Mouse (Mus musculus): Measurements from ENCODE around the gene Mndal. TPM values are rescaled to one million over a fixed set of nuclear protein-coding genes. Genes with fewer than 3 reads are reported as not detected.
A peak's percentile ranks its signal among the peaks of the same experiment; 100 is the strongest.
"Not testable (repeated sequence)": the region's sequence is repeated elsewhere in the genome, so short reads cannot be mapped to it uniquely, and the experiment has no call there.

Gene Mndal
- total RNA-seq (2021), result 1 to 10 TPM; 1.6 to 3.7 TPM
- long read RNA-seq, experiment 1, partial matches to known transcripts, result 0 of 2 reads
- long read RNA-seq, experiment 1, other reads (novel, unspliced or antisense), result 2 of 2 reads
- long read RNA-seq, experiment 2, partial matches to known transcripts, result 0 of 2 reads
- long read RNA-seq, experiment 2, other reads (novel, unspliced or antisense), result 1 of 2 reads

GRCm38 (mm10) chr1:173941924-173942779 is at the start of gene Mndal, which contains the start of gene Ifi203:
TSS of gene Mndal (minus strand) at chr1:173942491.
TSS of gene Ifi203 (minus strand) at chr1:173942672.
- not testable (repeated sequence) for DNase-seq (ENCODE audit: low spot score)

DNA sequence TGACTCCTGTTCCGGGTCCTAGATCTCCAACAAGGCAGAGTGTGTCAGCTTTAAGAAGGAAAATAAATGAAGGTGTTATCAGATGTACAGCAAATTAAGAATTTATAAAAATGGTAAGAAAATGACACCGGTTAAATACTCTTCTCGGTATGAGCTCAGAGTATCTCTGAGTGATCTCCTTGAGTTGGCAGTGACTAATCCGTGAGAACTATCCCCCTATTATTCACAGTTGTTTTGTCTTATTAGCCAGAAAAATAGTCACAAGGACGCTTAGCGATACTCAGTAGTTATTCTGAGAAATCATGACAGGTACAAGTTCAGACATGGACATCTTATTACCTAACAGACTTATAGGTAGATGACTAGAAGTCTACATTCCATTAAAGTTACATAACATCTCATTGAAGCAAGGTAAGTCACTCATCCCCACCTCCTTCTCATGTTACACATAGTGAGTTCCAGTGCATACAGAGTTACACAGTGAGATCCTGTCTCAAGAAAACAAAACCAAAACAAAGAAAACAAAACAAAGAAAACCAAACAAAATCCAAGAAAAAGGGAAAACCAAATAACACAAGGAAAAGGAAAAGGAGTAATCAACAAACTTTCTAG is 40.5 kb upstream of the Mndal start, which contains the start of gene Ifi202b:
Ifi202b (minus strand) TSS at position 51 of the 612 bp plus-strand sequence.
- not testable (repeated sequence) for DNase-seq (ENCODE audit: low spot score)

GRCm38 (mm10) chr1:173981038-173981437 is 38.7 kb upstream of the Mndal start:
- not testable (repeated sequence) for DNase-seq (ENCODE audit: low spot score)

DNA sequence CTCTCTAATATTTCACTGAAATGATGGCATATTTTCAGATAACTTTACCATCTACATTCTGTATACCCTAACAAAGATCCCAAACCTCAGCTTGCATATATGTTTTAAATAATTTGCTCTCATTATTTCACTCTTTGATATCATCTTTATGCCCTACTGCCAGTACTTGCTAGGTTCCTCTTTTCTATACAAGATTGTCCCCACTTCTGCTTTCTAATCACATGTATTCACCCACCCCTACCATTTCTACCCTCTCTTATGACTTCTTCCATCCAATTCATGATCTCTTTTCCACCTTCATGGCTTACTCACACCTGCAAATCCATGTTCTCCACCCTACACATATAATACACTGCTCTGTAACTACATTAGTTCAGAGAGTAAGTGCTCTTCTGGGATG is 35.3 kb upstream of the Mndal start:
- DNase-seq (ENCODE audit: low spot score), result no peak

GRCm38 (mm10) chr1:173973111-173973510 is 30.8 kb upstream of the Mndal start:
- peak; percentile 30 for DNase-seq (ENCODE audit: low spot score)

GRCm38 (mm10) chr1:173961491-173961890 is 19.2 kb upstream of the Mndal start:
- not testable (repeated sequence) for DNase-seq (ENCODE audit: low spot score)

- not testable (repeated sequence) for DNase-seq (ENCODE audit: low spot score)
Observed at GRCm38 (mm10) chr1:173959998-173960397, 17.7 kb upstream of the Mndal start.

GRCm38 (mm10) chr1:173955839-173956527 is 13.7 kb upstream of the Mndal start:
- not testable (repeated sequence) for DNase-seq (ENCODE audit: low spot score)

DNA sequence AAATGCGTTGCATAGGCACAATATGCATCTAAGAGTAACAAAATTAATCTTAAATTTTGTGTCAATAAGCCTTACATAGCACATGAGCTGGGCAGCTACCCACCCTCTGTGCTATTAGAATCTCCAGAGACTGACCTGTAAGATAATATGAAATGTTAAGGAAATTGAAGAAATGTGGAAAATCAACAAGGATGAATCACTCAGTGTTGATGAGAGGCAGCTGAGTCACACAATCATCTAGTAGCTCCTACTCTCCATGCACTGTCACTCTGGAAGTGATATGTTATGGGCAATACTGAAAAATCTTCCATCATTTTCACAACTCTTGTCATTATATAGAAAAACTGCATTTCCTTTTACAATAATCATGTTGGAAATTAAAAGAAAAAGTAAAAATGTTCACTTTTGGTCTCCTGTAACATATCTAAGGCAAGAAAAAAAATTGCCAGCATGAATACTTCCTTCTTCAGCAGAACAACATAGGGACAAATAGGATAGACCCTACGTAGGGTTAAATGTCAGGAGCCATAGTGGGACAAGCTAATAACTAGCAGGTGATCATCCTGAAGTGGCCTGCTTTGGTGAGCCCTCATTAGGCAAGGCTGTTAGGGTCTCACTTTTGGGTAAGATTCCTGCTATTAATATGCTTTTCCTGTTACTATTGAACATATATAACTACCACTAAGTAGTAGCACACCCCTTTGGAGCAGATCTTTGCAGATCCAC is 12.9 kb upstream of the Mndal start:
- DNase-seq (ENCODE audit: low spot score), result no peak

- DNase-seq (ENCODE audit: low spot score), result no peak
Observed at GRCm38 (mm10) chr1:173953563-173953962, 11.3 kb upstream of the Mndal start.

- DNase-seq (ENCODE audit: low spot score), result not testable (repeated sequence)
Observed at GRCm38 (mm10) chr1:173949044-173949443, 6.8 kb upstream of the Mndal start.

- DNase-seq (ENCODE audit: low spot score), result not testable (repeated sequence)
Observed at GRCm38 (mm10) chr1:173942780-173943066, 432 bp upstream of the Mndal start.

- not testable (repeated sequence) for DNase-seq (ENCODE audit: low spot score)
Observed at GRCm38 (mm10) chr1:173941522-173941921, 769 bp downstream of the Mndal start.

DNA sequence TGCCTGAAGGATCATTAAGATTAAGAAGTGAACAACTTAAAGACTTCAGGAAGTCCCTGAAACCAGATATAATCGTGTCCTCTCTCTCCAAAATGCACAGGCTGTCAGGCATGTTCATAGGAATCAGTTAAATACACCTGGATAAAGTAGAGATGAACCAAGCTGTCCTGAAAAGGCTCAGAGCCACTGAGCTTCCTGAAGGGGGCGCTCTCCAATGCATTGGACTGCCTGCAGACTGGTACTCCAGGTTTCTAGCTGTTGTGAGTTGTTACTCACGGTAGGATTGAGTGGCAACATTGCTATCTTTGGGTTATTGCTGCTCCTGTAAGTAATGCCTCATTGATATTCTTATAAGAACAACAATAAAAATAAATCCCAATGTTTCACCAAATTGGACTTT is 23.0 kb downstream of the Mndal start:
- DNase-seq (ENCODE audit: low spot score), result not testable (repeated sequence)

DNA sequence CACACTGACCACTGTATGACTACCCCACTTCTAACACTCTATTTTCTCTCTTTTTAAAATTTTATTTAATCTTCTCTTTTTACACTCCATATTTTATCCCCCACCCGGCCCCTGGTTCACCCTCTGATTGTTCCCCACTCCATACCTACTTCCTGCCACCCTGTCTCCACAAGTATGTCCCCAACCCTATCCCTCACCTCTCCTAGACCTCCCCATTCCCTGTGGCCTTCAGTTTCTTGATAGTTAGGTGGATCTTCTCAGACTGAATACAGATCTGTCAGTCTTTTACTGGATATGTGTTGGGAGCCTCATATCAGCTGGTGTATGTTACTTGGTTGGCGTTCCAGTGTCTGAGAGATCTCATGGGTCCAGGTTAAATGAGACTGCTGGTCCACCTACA is 27.7 kb downstream of the Mndal start:
- DNase-seq (ENCODE audit: low spot score), result no peak

- not testable (repeated sequence) for DNase-seq (ENCODE audit: low spot score)
Observed at GRCm38 (mm10) chr1:173913256-173913791, 29.0 kb downstream of the Mndal start.

GRCm38 (mm10) chr1:173912548-173913255 is 29.6 kb downstream of the Mndal start, which contains the start of gene Ifi211:
TSS of gene Ifi211 (minus strand) at chr1:173913046.
- DNase-seq (ENCODE audit: low spot score), result peak; percentile 64

DNA sequence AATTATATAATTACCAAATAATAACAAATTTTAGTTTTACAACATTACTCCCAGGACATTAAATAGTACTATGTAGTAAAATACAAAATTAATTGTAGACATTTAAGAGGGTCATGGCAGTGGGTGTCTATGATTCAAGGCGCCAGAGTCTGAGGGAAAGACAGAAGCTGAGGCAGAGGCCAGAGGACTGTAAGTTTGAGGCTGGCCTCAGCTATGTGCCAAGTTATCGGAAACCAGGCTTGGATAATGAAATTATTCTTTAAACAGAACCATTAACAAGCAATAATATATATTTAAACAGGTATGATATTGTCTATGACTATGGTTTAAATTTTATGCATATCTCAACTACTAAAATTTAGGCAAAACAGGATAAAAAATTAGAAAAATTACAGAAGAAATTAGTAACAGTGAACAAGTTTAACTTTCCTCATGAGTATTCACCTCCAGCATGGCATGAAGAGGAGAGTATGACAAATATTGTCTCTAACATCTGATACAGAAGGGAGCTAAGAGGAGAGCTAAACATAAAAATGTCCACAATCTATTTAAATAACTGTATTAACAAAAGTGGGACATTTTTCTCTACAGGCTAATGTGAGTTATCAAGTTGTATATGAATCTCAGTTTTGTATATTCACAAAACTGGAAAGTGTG is 30.4 kb downstream of the Mndal start:
- no peak for DNase-seq (ENCODE audit: low spot score)

- not testable (repeated sequence) for DNase-seq (ENCODE audit: low spot score)
Observed at GRCm38 (mm10) chr1:173908390-173908789, 33.9 kb downstream of the Mndal start.

All from gastrocnemius, adult 18-20 months (tissue).